Mouse (Mus musculus): ENCODE data around the gene Gm10340.
"Not testable (repeated sequence)": the region's sequence is repeated elsewhere in the genome, so short reads cannot be mapped to it uniquely, and the experiment has no call there.

Gm10340 gene

GRCm38 (mm10) chr14:3133697-3134096 is at the start of gene Gm10340:
Gm10340 (plus strand) TSS chr14:3133997.
- not testable (repeated sequence) for DNase-seq (ENCODE audit: low read depth, low spot score)

GRCm38 (mm10) chr14:3116051-3116450 is 17.7 kb upstream of the Gm10340 start:
- not testable (repeated sequence) for DNase-seq (ENCODE audit: low read depth, low spot score)

GRCm38 (mm10) chr14:3187955-3188354 is 54.2 kb downstream of the Gm10340 start, which contains the start of gene Gm5795:
Gm5795 (plus strand) TSS chr14:3188255.
- DNase-seq (ENCODE audit: low read depth, low spot score) = not testable (repeated sequence)

Measured in mesoderm, embryonic 11.5 days (tissue).